ENCODE assay signal across 8 mouse cellular contexts in the genomic region with DNA sequence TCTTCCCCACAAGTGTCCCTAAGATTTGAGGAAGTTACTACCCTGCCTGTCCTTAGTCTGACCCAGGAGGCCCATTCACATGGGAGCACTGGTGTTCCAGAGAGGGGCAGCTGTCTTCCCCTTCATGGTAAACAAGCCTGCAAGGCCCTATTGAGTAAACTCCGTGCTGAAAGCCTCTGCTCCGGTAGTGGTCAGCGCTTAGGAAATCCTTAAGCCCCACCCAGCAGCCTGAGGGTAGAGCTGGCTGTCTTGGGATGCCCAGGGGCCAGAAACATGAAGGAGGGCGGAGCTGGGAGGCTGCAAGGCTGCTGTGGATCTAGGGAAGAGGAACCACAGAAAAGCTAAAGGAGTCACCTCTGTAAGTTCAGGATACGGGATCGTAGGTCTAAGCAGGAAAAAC. TPM values are rescaled to one million over a fixed set of nuclear protein-coding genes. Genes with fewer than 3 reads are reported as not detected.
DNase-seq lines count a peak whose midpoint lies in the region.

No protein-coding gene starts in this region.

- peak; percentile 29 for DNase-seq in spleen, adult 12 weeks (ENCODE audit: low spot score)
- DNase-seq in spleen, postnatal 14 days (ENCODE audit: low spot score in 2 of 2), result no peak
- DNase-seq in gastrocnemius, postnatal 25 days, result peak; percentile 75
- peak; percentile 47 for DNase-seq in kidney, postnatal 10 days
- DNase-seq in monocyte, adult 2 months (ENCODE audit: low read depth in 1 of 2, low spot score in 2 of 2), result peak; percentile 67 to 72
- DNase-seq in cerebellum, postnatal 14 days, result no peak
- no peak for DNase-seq in layer of hippocampus, postnatal 36 days
- DNase-seq in thymus, postnatal 4 days, result no peak

RNA-seq across cellular contexts. Expression of a gene that starts 2.4 kb away (rescaled TPM):
- 1 to 10 TPM; 7.0 to 7.4 TPM for total RNA-seq in gastrocnemius, postnatal 25 days (2021)
- total RNA-seq in layer of hippocampus, postnatal 36 days (2021), result 10 to 100 TPM; 19.8 to 22.9 TPM

RNA-seq across cellular contexts. Expression of a gene that starts 50.5 kb away (rescaled TPM):
- total RNA-seq in gastrocnemius, postnatal 25 days (2021), result not detected
- not detected for total RNA-seq in layer of hippocampus, postnatal 36 days (2021)

Comparison
In these comparisons a context has a peak if more than half of its experiments do, and no peak if none do; other contexts are left out.
1. DNase-seq: peak in spleen, adult 12 weeks (single experiment), gastrocnemius, postnatal 25 days (single experiment), kidney, postnatal 10 days (single experiment) and monocyte, adult 2 months (2 of 2); none in spleen, postnatal 14 days (0 of 2), cerebellum, postnatal 14 days (0 of 2), layer of hippocampus, postnatal 36 days (0 of 2) and thymus, postnatal 4 days (single experiment).